Mouse (Mus musculus) heart, postnatal 0 days (tissue): ENCODE data around the gene Mum1.

Experiments
- CTCF ChIP-seq: IDR thresholded peaks from 2 replicates; pipeline ENCODE4 v1.5.1; 2016; ENCODE audit warnings: antibody characterized with exemption, control low read depth, low read depth
- EP300 ChIP-seq: IDR thresholded peaks from 2 replicates; pipeline ENCODE4 v1.6.1; 2016; ENCODE audit warnings: antibody characterized with exemption, low read depth

- no peak; the same call in 1 of the 2 replicates for TF ChIP-seq CTCF
- TF ChIP-seq EP300 = peak; percentile 92; the same call in 1 of the 2 replicates
Measured at GRCm38 (mm10) chr10:80248971-80249640, 22.9 kb downstream of the Mum1 start, which contains the start of gene Ndufs7.
